17 mouse cellular contexts compared by ENCODE assay signal in genomic region chr10:90699211-90699610, GRCm38 (mm10).
DNase-seq lines count a peak whose midpoint lies in the region; ATAC-seq and TF ChIP-seq lines count a peak whose summit lies in the region.
"Had no signal": no experiment of that assay in that cellular context is flagged by ENCODE, and none has a peak within 500 bp of the region (broad histone marks: within the 10 kb centered on the region; RNA-seq: fewer than 3 reads in every experiment).

No protein-coding gene starts in this region.

- WGBS in forebrain, postnatal 0 days: 57% methylated on average over 12 of the region's 12 CpGs
- 83% methylated on average over 12 of the region's 12 CpGs for WGBS in forebrain, embryonic 13.5 days
- WGBS in hindbrain, embryonic 15.5 days: 49% methylated on average over 12 of the region's 12 CpGs
- 85% methylated on average over 12 of the region's 12 CpGs for WGBS in intestine, postnatal 0 days

- no peak overlapping the region for H3K4me3 ChIP-seq in forebrain, postnatal 0 days (ENCODE audit: low read depth, low read length)
- no peak overlapping the region for H3K4me3 ChIP-seq in forebrain, embryonic 13.5 days
- H3K4me3 ChIP-seq in hindbrain, embryonic 15.5 days: no peak overlapping the region
- no peak overlapping the region for H3K4me3 ChIP-seq in intestine, postnatal 0 days (ENCODE audit: low read depth, low read length)
- H3K4me3 ChIP-seq: intestine, embryonic 15.5 days; limb, embryonic 10.5 days; liver, embryonic 12.5 days; lung, embryonic 15.5 days; myocyte had no signal

- no peak overlapping the region for H3K4me2 ChIP-seq in forebrain, postnatal 0 days (ENCODE audit: low read depth)
- H3K4me2 ChIP-seq in forebrain, embryonic 13.5 days: no peak overlapping the region
- H3K4me2 ChIP-seq in hindbrain, embryonic 15.5 days: 0 out of 2 replicates have a peak overlapping the region, but pooled peaks have one; percentile 16
- H3K4me2 ChIP-seq in intestine, postnatal 0 days (replicated peaks; ENCODE audit: low read depth): no peak overlapping the region
- H3K4me2 ChIP-seq: intestine, embryonic 15.5 days; liver, embryonic 12.5 days; lung, embryonic 15.5 days had no signal

- H3K9ac ChIP-seq in forebrain, postnatal 0 days: no peak overlapping the region
- H3K9ac ChIP-seq in forebrain, embryonic 13.5 days: no peak overlapping the region
- no peak overlapping the region for H3K9ac ChIP-seq in hindbrain, embryonic 15.5 days
- H3K9ac ChIP-seq in intestine, postnatal 0 days (ENCODE audit: low read depth, low read length): no peak overlapping the region
- H3K9ac ChIP-seq: intestine, embryonic 15.5 days; liver, embryonic 12.5 days; lung, embryonic 15.5 days had no signal

- H3K36me3 ChIP-seq in forebrain, postnatal 0 days (ENCODE audit: insufficient read depth): no peaks in the 10 kb centered on the region
- H3K36me3 ChIP-seq in forebrain, embryonic 13.5 days (ENCODE audit: poor library complexity, severe bottlenecking): no peaks in the 10 kb centered on the region
- no peaks in the 10 kb centered on the region for H3K36me3 ChIP-seq in hindbrain, embryonic 15.5 days
- H3K36me3 ChIP-seq in intestine, postnatal 0 days (ENCODE audit: control insufficient read depth, insufficient read depth): no peaks in the 10 kb centered on the region
- H3K36me3 ChIP-seq: intestine, embryonic 15.5 days; limb, embryonic 10.5 days; liver, embryonic 12.5 days; lung, embryonic 15.5 days had no signal

- H3K9me3 ChIP-seq in forebrain, postnatal 0 days (ENCODE audit: low read length): no peaks in the 10 kb centered on the region
- no peaks in the 10 kb centered on the region for H3K9me3 ChIP-seq in forebrain, embryonic 13.5 days (replicated peaks)
- H3K9me3 ChIP-seq in hindbrain, embryonic 15.5 days: no peaks in the 10 kb centered on the region
- H3K9me3 ChIP-seq in intestine, postnatal 0 days (ENCODE audit: control insufficient read depth): no peaks in the 10 kb centered on the region
- H3K9me3 ChIP-seq: intestine, embryonic 15.5 days; limb, embryonic 10.5 days; liver, embryonic 12.5 days; lung, embryonic 15.5 days had no signal

- no peaks in the 10 kb centered on the region for H3K4me1 ChIP-seq in forebrain, postnatal 0 days (ENCODE audit: insufficient read depth)
- H3K4me1 ChIP-seq in forebrain, embryonic 13.5 days: peaks cover 8% of the 10 kb centered on the region; the same call in 1 of the 2 replicates
- peaks cover 25% of the 10 kb centered on the region for H3K4me1 ChIP-seq in hindbrain, embryonic 15.5 days (replicated peaks)
- H3K4me1 ChIP-seq in intestine, postnatal 0 days (replicated peaks; ENCODE audit: control insufficient read depth, insufficient read depth, low read length): no peaks in the 10 kb centered on the region
- H3K4me1 ChIP-seq: intestine, embryonic 15.5 days; limb, embryonic 10.5 days; liver, embryonic 12.5 days; lung, embryonic 15.5 days had no signal

- no peak for TF ChIP-seq CTCF in forebrain, postnatal 0 days (IDR thresholded peaks at IDR 0.05; ENCODE audit: low read depth)
- TF ChIP-seq CTCF in intestine, postnatal 0 days (IDR thresholded peaks at IDR 0.05; ENCODE audit: low read depth): no peak

- no peak for DNase-seq in forebrain, postnatal 0 days
- DNase-seq in left cerebral cortex, postnatal 4 days: peak; percentile 42
- no peak for DNase-seq in left cerebral cortex, adult 11 months (ENCODE audit: low spot score)
- DNase-seq in retina, embryonic 14.5 days (ENCODE audit: low spot score): peak; percentile 14
- DNase-seq: adrenal gland, adult 2 months; cerebellum, adult 2 months; embryo, embryonic 11 days; heart, postnatal 10 days; thymus, adult 2 months had no signal

- ATAC-seq in forebrain, postnatal 0 days: peak; percentile 53; the same call in 1 of the 2 replicates
- ATAC-seq in forebrain, embryonic 13.5 days: no peak
- 0 out of 2 replicates have a peak, but pooled peaks have one; percentile 32 for ATAC-seq in hindbrain, embryonic 15.5 days (ENCODE audit: low FRiP score, low read depth)
- no peak for ATAC-seq in intestine, postnatal 0 days
- ATAC-seq: intestine, embryonic 15.5 days; liver, embryonic 12.5 days had no signal

- intact Hi-C loops in left cerebral cortex, postnatal 4 days (cut with DNase I): no loop called here

- H3K27ac ChIP-seq in forebrain, postnatal 0 days (ENCODE audit: low read depth, low read length): peak overlapping the region; percentile 9; the same call in 1 of the 2 replicates
- no peak overlapping the region for H3K27ac ChIP-seq in forebrain, embryonic 13.5 days
- peak overlapping the region; percentile 60 for H3K27ac ChIP-seq in hindbrain, embryonic 15.5 days (replicated peaks)
- H3K27ac ChIP-seq in intestine, postnatal 0 days (ENCODE audit: low read depth, low read length): no peak overlapping the region
- H3K27ac ChIP-seq: intestine, embryonic 15.5 days; limb, embryonic 10.5 days; liver, embryonic 12.5 days; lung, embryonic 15.5 days had no signal

- no peaks in the 10 kb centered on the region for H3K27me3 ChIP-seq in forebrain, postnatal 0 days (ENCODE audit: insufficient read depth, low read length)
- H3K27me3 ChIP-seq in forebrain, embryonic 13.5 days: 0 out of 2 replicates have a peak, but pooled peaks cover 3% of the 10 kb centered on the region
- H3K27me3 ChIP-seq in hindbrain, embryonic 15.5 days: no peaks in the 10 kb centered on the region
- H3K27me3 ChIP-seq in intestine, postnatal 0 days (replicated peaks; ENCODE audit: control insufficient read depth, insufficient read depth, low read length): no peaks in the 10 kb centered on the region
- H3K27me3 ChIP-seq: intestine, embryonic 15.5 days; liver, embryonic 12.5 days; lung, embryonic 15.5 days had no signal

Comparison
In these comparisons a context has a peak if more than half of its experiments do, and no peak if none do; other contexts are left out.
1. ATAC-seq: peak in forebrain, postnatal 0 days (single experiment) and hindbrain, embryonic 15.5 days (single experiment); none in forebrain, embryonic 13.5 days (single experiment) and intestine, postnatal 0 days (single experiment).
2. DNase-seq: peak in left cerebral cortex, postnatal 4 days (single experiment) and retina, embryonic 14.5 days (single experiment); none in forebrain, postnatal 0 days (single experiment) and left cerebral cortex, adult 11 months (single experiment).
3. H3K27ac ChIP-seq: peak in forebrain, postnatal 0 days (single experiment) and hindbrain, embryonic 15.5 days (single experiment); none in forebrain, embryonic 13.5 days (single experiment) and intestine, postnatal 0 days (single experiment).